Mouse (Mus musculus): Measurements from ENCODE around the gene Echdc3.

Gene Echdc3

GRCm38 (mm10) chr2:6212724-6213511, at the start of gene Echdc3:
Echdc3 (minus strand) TSS chr2:6213033.
- DNase-seq (ENCODE audit: low spot score), result peak; percentile 93

GRCm38 (mm10) chr2:6261718-6262117, 48.9 kb upstream of the Echdc3 start:
- DNase-seq (ENCODE audit: low spot score), result no peak

GRCm38 (mm10) chr2:6261201-6261672, 48.4 kb upstream of the Echdc3 start:
- no peak for DNase-seq (ENCODE audit: low spot score)

- DNase-seq (ENCODE audit: low spot score), result no peak
These were observed 47.8 kb upstream of the Echdc3 start for GRCm38 (mm10) chr2:6260661-6261060.

GRCm38 (mm10) chr2:6259182-6259581, 46.3 kb upstream of the Echdc3 start:
- no peak for DNase-seq (ENCODE audit: low spot score)

- no peak for DNase-seq (ENCODE audit: low spot score)
These were observed 45.2 kb upstream of the Echdc3 start for GRCm38 (mm10) chr2:6258026-6258425.

- no peak for DNase-seq (ENCODE audit: low spot score)
These were observed 44.3 kb upstream of the Echdc3 start for GRCm38 (mm10) chr2:6257146-6257545.

GRCm38 (mm10) chr2:6255989-6256841, 43.4 kb upstream of the Echdc3 start:
- DNase-seq (ENCODE audit: low spot score), result peak; percentile 37

- no peak for DNase-seq (ENCODE audit: low spot score)
These were observed 42.7 kb upstream of the Echdc3 start for GRCm38 (mm10) chr2:6255402-6255988.

- no peak for DNase-seq (ENCODE audit: low spot score)
These were observed 39.7 kb upstream of the Echdc3 start for GRCm38 (mm10) chr2:6252491-6252890.

GRCm38 (mm10) chr2:6251076-6251496, 38.3 kb upstream of the Echdc3 start:
- DNase-seq (ENCODE audit: low spot score), result no peak

GRCm38 (mm10) chr2:6241446-6241845, 28.6 kb upstream of the Echdc3 start:
- DNase-seq (ENCODE audit: low spot score), result no peak

- DNase-seq (ENCODE audit: low spot score), result no peak
These were observed 27.2 kb upstream of the Echdc3 start for GRCm38 (mm10) chr2:6240072-6240471.

GRCm38 (mm10) chr2:6239333-6239732, 26.5 kb upstream of the Echdc3 start:
- no peak for DNase-seq (ENCODE audit: low spot score)

GRCm38 (mm10) chr2:6238679-6239078, 25.8 kb upstream of the Echdc3 start:
- DNase-seq (ENCODE audit: low spot score), result no peak

GRCm38 (mm10) chr2:6238244-6238643, 25.4 kb upstream of the Echdc3 start:
- DNase-seq (ENCODE audit: low spot score), result no peak

- DNase-seq (ENCODE audit: low spot score), result no peak
These were observed 20.5 kb upstream of the Echdc3 start for GRCm38 (mm10) chr2:6233353-6233752.

GRCm38 (mm10) chr2:6232755-6233154, 19.9 kb upstream of the Echdc3 start:
- DNase-seq (ENCODE audit: low spot score), result no peak

GRCm38 (mm10) chr2:6230865-6231264, 18.0 kb upstream of the Echdc3 start:
- DNase-seq (ENCODE audit: low spot score), result no peak

GRCm38 (mm10) chr2:6229597-6230290, 16.9 kb upstream of the Echdc3 start:
- no peak for DNase-seq (ENCODE audit: low spot score)

- DNase-seq (ENCODE audit: low spot score), result no peak
These were observed 14.2 kb upstream of the Echdc3 start for GRCm38 (mm10) chr2:6227059-6227445.
